9 mouse cellular contexts compared by ENCODE assay signal in genomic region chr15:3271216-3271615, GRCm38 (mm10). TPM values are rescaled to one million over a fixed set of nuclear protein-coding genes. Genes with fewer than 3 reads are reported as not detected.
DNase-seq lines count a peak whose midpoint lies in the region; ATAC-seq and TF ChIP-seq lines count a peak whose summit lies in the region.
"Had no signal": no experiment of that assay in that cellular context is flagged by ENCODE, and none has a peak within 500 bp of the region (broad histone marks: within the 10 kb centered on the region; RNA-seq: fewer than 3 reads in every experiment).

No protein-coding gene starts in this region.

- intact Hi-C loops in gastrocnemius, postnatal 14 days (cut with DNase I; ENCODE audit: low total_unique reads) = loop anchor here (10.0 kb wide), 1 partner anchor 56 kb away; no protein-coding TSS in a partner anchor

- WGBS in embryonic facial prominence, embryonic 14.5 days = 25% methylated on average over 6 of the region's 6 CpGs
- 28% methylated on average over 6 of the region's 6 CpGs for WGBS in hindbrain, postnatal 0 days
- 16% methylated on average over 6 of the region's 6 CpGs for WGBS in liver, embryonic 16.5 days (ENCODE audit: insufficient replicate concordance)
- WGBS in olfactory bulb, adult 2 months = 45% methylated on average over 6 of the region's 6 CpGs

- no peaks in the 10 kb centered on the region for H3K27me3 ChIP-seq in embryonic facial prominence, embryonic 14.5 days (replicated peaks; ENCODE audit: control insufficient read depth, insufficient read depth, low read length)
- H3K27me3 ChIP-seq in hindbrain, postnatal 0 days (ENCODE audit: insufficient read depth, low read length) = no peaks in the 10 kb centered on the region
- no peaks in the 10 kb centered on the region for H3K27me3 ChIP-seq in liver, embryonic 16.5 days (ENCODE audit: control insufficient read depth, insufficient read depth, low read depth, low read length)

- TF ChIP-seq POLR2A in olfactory bulb, adult 2 months (IDR thresholded peaks at IDR 0.05; ENCODE audit: insufficient read depth, low read depth, low read length) = no peak

- TF ChIP-seq CTCF in hindbrain, postnatal 0 days (IDR thresholded peaks at IDR 0.05; ENCODE audit: low read depth) = no peak
- TF ChIP-seq CTCF in olfactory bulb, adult 2 months (IDR thresholded peaks at IDR 0.05; ENCODE audit: insufficient read depth, low read depth, low read length) = no peak

- no peaks in the 10 kb centered on the region for H3K9me3 ChIP-seq in embryonic facial prominence, embryonic 14.5 days (ENCODE audit: control insufficient read depth, low read length)
- H3K9me3 ChIP-seq in hindbrain, postnatal 0 days (ENCODE audit: low read length) = no peaks in the 10 kb centered on the region
- no peaks in the 10 kb centered on the region for H3K9me3 ChIP-seq in liver, embryonic 16.5 days (replicated peaks; ENCODE audit: control insufficient read depth, low read length)

- 0 out of 2 replicates have a peak, but pooled peaks cover 6% of the 10 kb centered on the region for H3K36me3 ChIP-seq in embryonic facial prominence, embryonic 14.5 days (ENCODE audit: control insufficient read depth, insufficient read depth, low read length)
- H3K36me3 ChIP-seq in hindbrain, postnatal 0 days (ENCODE audit: insufficient read depth, low read length) = no peaks in the 10 kb centered on the region
- no peaks in the 10 kb centered on the region for H3K36me3 ChIP-seq in liver, embryonic 16.5 days (ENCODE audit: control insufficient read depth, insufficient read depth)

- H3K4me1 ChIP-seq in embryonic facial prominence, embryonic 14.5 days (ENCODE audit: control insufficient read depth, insufficient read depth, low read length) = peaks cover 17% of the 10 kb centered on the region
- H3K4me1 ChIP-seq in hindbrain, postnatal 0 days (ENCODE audit: insufficient read depth, low read length) = no peaks in the 10 kb centered on the region
- H3K4me1 ChIP-seq in liver, embryonic 16.5 days (ENCODE audit: control insufficient read depth, low read depth, low read length) = no peaks in the 10 kb centered on the region; the same call in 1 of the 2 replicates
- no peaks in the 10 kb centered on the region for H3K4me1 ChIP-seq in olfactory bulb, adult 2 months (ENCODE audit: control insufficient read depth, insufficient read depth, low read length)

- H3K4me3 ChIP-seq in embryonic facial prominence, embryonic 14.5 days (ENCODE audit: low read depth, low read length) = peak overlapping the region; percentile 43
- H3K4me3 ChIP-seq in hindbrain, postnatal 0 days (ENCODE audit: low read length) = peak overlapping the region; percentile 36
- H3K4me3 ChIP-seq in liver, embryonic 16.5 days (ENCODE audit: low read depth, low read length) = peak overlapping the region; percentile 59
- peak overlapping the region; percentile 46 for H3K4me3 ChIP-seq in olfactory bulb, adult 2 months (ENCODE audit: insufficient read depth, low read depth, low read length)

- DNase-seq in gastrocnemius, postnatal 10 days = peak; percentile 24
- no peak for DNase-seq in gastrocnemius, postnatal 14 days
- DNase-seq in embryonic facial prominence, embryonic 14.5 days (ENCODE audit: low spot score) = no peak
- DNase-seq in hindbrain, postnatal 0 days (ENCODE audit: low spot score) = no peak
- DNase-seq in spleen, adult 12 weeks (ENCODE audit: low spot score) = no peak

- H3K27ac ChIP-seq in embryonic facial prominence, embryonic 14.5 days (replicated peaks; ENCODE audit: low read depth, low read length) = peak overlapping the region; percentile 91
- H3K27ac ChIP-seq in hindbrain, postnatal 0 days = peak overlapping the region; percentile 56
- H3K27ac ChIP-seq in liver, embryonic 16.5 days (ENCODE audit: low read length) = peak overlapping the region; percentile 70
- no peak overlapping the region for H3K27ac ChIP-seq in olfactory bulb, adult 2 months (ENCODE audit: insufficient read depth, low read depth, low read length)

- H3K4me2 ChIP-seq in embryonic facial prominence, embryonic 14.5 days (ENCODE audit: low read depth, low read length) = peak overlapping the region; percentile 55
- peak overlapping the region; percentile 51 for H3K4me2 ChIP-seq in hindbrain, postnatal 0 days (ENCODE audit: low read depth, low read length)
- peak overlapping the region; percentile 40; the same call in 1 of the 2 replicates for H3K4me2 ChIP-seq in liver, embryonic 16.5 days (ENCODE audit: low read depth, low read length)

- no peak for ATAC-seq in embryonic facial prominence, embryonic 14.5 days (ENCODE audit: low read depth)
- ATAC-seq in hindbrain, postnatal 0 days = peak; percentile 30; the same call in 1 of the 2 replicates
- 0 out of 2 replicates have a peak, but pooled peaks have one; percentile 22 for ATAC-seq in liver, embryonic 16.5 days (ENCODE audit: low read depth)
- ATAC-seq in monocyte, adult 5-6 weeks (replicated peaks; ENCODE audit: insufficient number of reproducible peaks, low FRiP score, low TSS enrichment, poor library complexity, severe bottlenecking) = no peak

- peak overlapping the region; percentile 65; the same call in 1 of the 2 replicates for H3K9ac ChIP-seq in embryonic facial prominence, embryonic 14.5 days (ENCODE audit: low read depth, low read length)
- peak overlapping the region; percentile 44; the same call in 1 of the 2 replicates for H3K9ac ChIP-seq in hindbrain, postnatal 0 days (replicated peaks; ENCODE audit: low read length)
- H3K9ac ChIP-seq in liver, embryonic 16.5 days (ENCODE audit: low read depth, low read length) = peak overlapping the region; percentile 64

RNA-seq across cellular contexts. Expression of gene Selenop, which starts 2.9 kb away (rescaled TPM):
- 100 to 1,000 TPM; 192 to 212 TPM for total RNA-seq in gastrocnemius, postnatal 10 days (2021)
- 100 to 1,000 TPM; 168 to 169 TPM for total RNA-seq in gastrocnemius, postnatal 14 days (2021)
- 193 and 205 TPM in 2 replicates for polyA plus RNA-seq in embryonic facial prominence, embryonic 14.5 days (2014; fragmentation: Nextera tagmentation; extraction: Ambion mirVana)
- total RNA-seq in hindbrain, postnatal 0 days (2014; rRNA removed) = 319 and 356 TPM in 2 replicates
- 283 and 310 TPM in 2 replicates for polyA plus RNA-seq in hindbrain, postnatal 0 days (2015; fragmentation: Nextera tagmentation; extraction: Ambion mirVana)
- 1,030 and 1,155 TPM in 2 replicates for polyA plus RNA-seq in liver, embryonic 16.5 days (2015; fragmentation: Nextera tagmentation; extraction: Ambion mirVana)
- 861 and 3,655 TPM in 2 replicates for polyA plus RNA-seq in olfactory bulb, adult 2 months (2012; ENCODE audit: insufficient read depth, insufficient read length, low replicate concordance, missing spikeins)
- 257 to 287 TPM (median 259 TPM) in 3 replicates for total RNA-seq in monocyte, adult 5-6 weeks (2017)

RNA-seq across cellular contexts. Expression of gene Ccdc152, which starts 32.1 kb away (rescaled TPM):
- total RNA-seq in gastrocnemius, postnatal 10 days (2021) = not detected
- total RNA-seq in gastrocnemius, postnatal 14 days (2021) = not detected
- polyA plus RNA-seq in embryonic facial prominence, embryonic 14.5 days (2014; fragmentation: Nextera tagmentation; extraction: Ambion mirVana) = 0.31 and 0.43 TPM in 2 replicates
- total RNA-seq in hindbrain, postnatal 0 days (2014; rRNA removed) = not detected in 2 replicates
- polyA plus RNA-seq in hindbrain, postnatal 0 days (2015; fragmentation: Nextera tagmentation; extraction: Ambion mirVana) = 0.55 and 0.64 TPM in 2 replicates
- 0.98 and 1.2 TPM in 2 replicates for polyA plus RNA-seq in liver, embryonic 16.5 days (2015; fragmentation: Nextera tagmentation; extraction: Ambion mirVana)
- polyA plus RNA-seq in olfactory bulb, adult 2 months (2012; ENCODE audit: insufficient read depth, insufficient read length, low replicate concordance, missing spikeins) = not detected in 2 replicates
- total RNA-seq in monocyte, adult 5-6 weeks (2017) = 1.4 to 10.9 TPM (median 3.4 TPM) in 3 replicates
- total RNA-seq: MEL had no signal

Comparison
In these comparisons a context has a peak if more than half of its experiments do, and no peak if none do; other contexts are left out.
1. ATAC-seq: peak in hindbrain, postnatal 0 days (single experiment) and liver, embryonic 16.5 days (single experiment); none in embryonic facial prominence, embryonic 14.5 days (single experiment) and monocyte, adult 5-6 weeks (single experiment).
2. Peak in every context shown above with its lines, with median percentiles within 50 percentile points of each other: H3K4me2 ChIP-seq, H3K4me3 ChIP-seq and H3K9ac ChIP-seq.